Mouse (Mus musculus) gastrocnemius, adult 8-10 months (tissue): Measurements from ENCODE around the gene Aste1. TPM values are rescaled to one million over a fixed set of nuclear protein-coding genes. Genes with fewer than 3 reads are reported as not detected.

Experiments
- DNase-seq, 2 experiments: peaks; one replicate each; pipeline ENCODE4 v3.0.0; 2022; ENCODE audit warnings: low spot score in 2 of 2
- total RNA-seq, 4 experiments: library from RNA; stranded (reverse); gene quantifications; 2 replicates each; pipeline ENCODE4 v1.2.4; 2022

The Aste1 gene
- total RNA-seq: 1 to 10 TPM; 1.4 to 3.1 (median 2.2) TPM

- peak; percentile 82 to 89 for DNase-seq
Measured at GRCm38 (mm10) chr9:105395218-105395627, at the start of gene Aste1, which contains the start of gene Nek11. TSS of gene Aste1 (plus strand) at chr9:105395392. TSS of gene Nek11 (minus strand) at chr9:105395524.

GRCm38 (mm10) chr9:105348242-105349031 is 46.8 kb upstream of the Aste1 start:
- DNase-seq: no peak

DNA sequence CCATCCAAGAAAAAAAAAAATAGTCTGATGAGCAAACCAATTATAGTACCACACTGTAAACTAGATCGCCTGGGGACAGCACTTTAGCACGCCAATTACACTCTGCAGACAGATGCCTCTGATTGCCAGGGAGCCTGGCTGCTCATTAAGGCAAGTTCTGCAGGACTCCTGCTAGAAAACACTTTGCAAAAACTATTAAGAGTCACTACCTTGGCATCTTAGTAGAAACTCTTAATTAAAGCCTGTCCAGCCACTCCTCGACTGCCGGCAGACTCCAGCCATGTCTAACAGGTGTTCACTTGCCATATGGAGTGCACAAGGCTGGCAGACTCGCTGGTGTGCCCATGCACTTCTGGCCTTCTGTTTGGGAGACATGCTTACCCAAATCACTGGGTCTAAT is 46.2 kb upstream of the Aste1 start:
- DNase-seq: no peak

GRCm38 (mm10) chr9:105362181-105362580 is 33.0 kb upstream of the Aste1 start:
- no peak for DNase-seq

- no peak for DNase-seq
Measured at GRCm38 (mm10) chr9:105363520-105364231, 31.5 kb upstream of the Aste1 start.

- no peak for DNase-seq
Measured at GRCm38 (mm10) chr9:105366199-105366598, 29.0 kb upstream of the Aste1 start.

DNA sequence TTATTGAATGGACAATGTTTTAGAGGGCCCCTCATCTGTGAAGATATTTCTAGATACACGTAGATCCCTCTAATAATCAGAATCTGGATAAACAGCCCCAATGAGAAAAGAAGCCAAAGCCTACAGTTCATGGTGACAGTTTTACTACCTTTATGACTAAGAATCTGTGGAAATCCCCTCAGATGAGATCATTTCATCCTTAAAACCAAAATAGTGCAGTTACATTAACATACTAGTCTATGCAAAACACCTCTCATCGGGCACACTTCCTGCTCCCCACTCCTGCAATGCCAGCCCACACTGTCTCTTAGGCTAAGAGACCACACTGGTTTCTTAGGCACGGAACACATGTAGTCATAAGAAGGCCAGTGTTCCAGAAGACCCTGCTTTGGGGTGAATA is 26.6 kb upstream of the Aste1 start:
- DNase-seq: no peak

- DNase-seq: no peak
Measured at GRCm38 (mm10) chr9:105374361-105374760, 20.8 kb upstream of the Aste1 start.

GRCm38 (mm10) chr9:105376411-105376810 is 18.8 kb upstream of the Aste1 start:
- no peak for DNase-seq

GRCm38 (mm10) chr9:105376954-105377530 is 18.1 kb upstream of the Aste1 start:
- no peak for DNase-seq

GRCm38 (mm10) chr9:105377622-105378021 is 17.6 kb upstream of the Aste1 start:
- DNase-seq: no peak

- no peak for DNase-seq
Measured at GRCm38 (mm10) chr9:105379533-105380145, 15.6 kb upstream of the Aste1 start.

DNA sequence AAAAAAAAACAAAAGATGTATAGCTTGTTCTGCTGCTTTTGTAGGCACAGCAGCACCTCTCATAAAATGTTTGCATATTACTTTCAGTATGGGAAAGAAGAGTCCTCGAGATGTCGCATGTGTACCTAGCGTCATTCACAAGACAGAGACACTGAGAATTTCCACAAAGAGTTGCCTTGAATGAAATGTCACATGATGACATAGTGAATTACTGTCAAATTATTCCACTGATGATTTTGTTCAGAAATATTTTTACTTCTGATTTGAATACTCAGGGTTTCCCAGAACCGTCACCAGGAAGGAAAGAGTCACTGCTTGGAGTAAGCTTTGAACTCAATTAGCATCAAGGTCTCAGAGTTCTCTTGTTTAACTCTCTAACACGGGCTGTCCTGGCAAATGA is 7.8 kb upstream of the Aste1 start:
- DNase-seq: no peak

GRCm38 (mm10) chr9:105389289-105389688 is 5.9 kb upstream of the Aste1 start:
- peak; percentile 17 to 39 for DNase-seq

- DNase-seq: no peak
Measured at GRCm38 (mm10) chr9:105390616-105391015, 4.6 kb upstream of the Aste1 start.

GRCm38 (mm10) chr9:105394720-105395119 is 472 bp upstream of the Aste1 start:
- no peak for DNase-seq

DNA sequence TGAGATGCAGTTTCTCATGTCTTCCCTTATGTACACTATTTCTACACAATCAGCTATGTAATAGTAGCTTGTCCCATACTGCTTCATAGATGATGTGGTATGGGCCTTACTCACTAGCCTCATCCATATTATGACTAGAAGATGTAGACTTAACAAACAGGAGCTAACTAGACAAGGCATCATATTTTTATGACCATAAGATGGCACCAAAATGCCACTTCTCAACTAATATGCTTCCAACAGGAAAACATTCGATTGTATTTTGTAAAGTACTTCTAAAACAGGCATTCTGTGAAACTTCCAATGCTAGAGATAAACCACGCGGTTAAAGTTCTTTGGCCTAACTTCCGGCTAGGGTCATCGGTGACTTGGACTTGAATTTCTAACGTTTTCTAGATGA is 13.4 kb downstream of the Aste1 start:
- no peak for DNase-seq

- DNase-seq: no peak
Measured at GRCm38 (mm10) chr9:105459032-105459431, 63.8 kb downstream of the Aste1 start.

DNA sequence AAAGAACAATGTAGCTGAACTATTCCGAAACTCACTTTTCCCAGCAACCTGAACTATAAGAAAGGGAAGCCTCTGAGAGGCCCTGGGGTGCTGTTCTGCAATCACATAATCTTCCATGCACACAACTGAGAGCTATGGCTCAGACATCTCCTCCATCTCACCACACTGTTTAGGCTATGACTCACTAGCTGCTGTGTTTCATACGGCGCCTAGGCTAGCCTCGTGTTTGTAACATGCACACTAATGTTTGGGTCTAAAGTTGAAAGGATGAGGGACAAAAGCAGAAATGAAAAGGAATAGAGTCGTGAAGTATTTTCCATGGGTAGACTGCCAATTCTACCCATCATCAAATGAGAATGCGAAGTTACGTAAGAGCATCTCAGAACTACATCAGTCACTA is 66.3 kb downstream of the Aste1 start:
- no peak for DNase-seq
